Mouse (Mus musculus) kidney, postnatal 4 days (tissue): Measurements from ENCODE around the gene Heatr1.
A peak's percentile ranks its signal among the peaks of the same experiment; 100 is the strongest.

Experiments
- DNase-seq, 2 experiments: peaks; one replicate each; pipeline ENCODE4 v3.0.0; 2021; ENCODE audit warnings: mixed read lengths in 2 of 2

Heatr1 gene

DNA sequence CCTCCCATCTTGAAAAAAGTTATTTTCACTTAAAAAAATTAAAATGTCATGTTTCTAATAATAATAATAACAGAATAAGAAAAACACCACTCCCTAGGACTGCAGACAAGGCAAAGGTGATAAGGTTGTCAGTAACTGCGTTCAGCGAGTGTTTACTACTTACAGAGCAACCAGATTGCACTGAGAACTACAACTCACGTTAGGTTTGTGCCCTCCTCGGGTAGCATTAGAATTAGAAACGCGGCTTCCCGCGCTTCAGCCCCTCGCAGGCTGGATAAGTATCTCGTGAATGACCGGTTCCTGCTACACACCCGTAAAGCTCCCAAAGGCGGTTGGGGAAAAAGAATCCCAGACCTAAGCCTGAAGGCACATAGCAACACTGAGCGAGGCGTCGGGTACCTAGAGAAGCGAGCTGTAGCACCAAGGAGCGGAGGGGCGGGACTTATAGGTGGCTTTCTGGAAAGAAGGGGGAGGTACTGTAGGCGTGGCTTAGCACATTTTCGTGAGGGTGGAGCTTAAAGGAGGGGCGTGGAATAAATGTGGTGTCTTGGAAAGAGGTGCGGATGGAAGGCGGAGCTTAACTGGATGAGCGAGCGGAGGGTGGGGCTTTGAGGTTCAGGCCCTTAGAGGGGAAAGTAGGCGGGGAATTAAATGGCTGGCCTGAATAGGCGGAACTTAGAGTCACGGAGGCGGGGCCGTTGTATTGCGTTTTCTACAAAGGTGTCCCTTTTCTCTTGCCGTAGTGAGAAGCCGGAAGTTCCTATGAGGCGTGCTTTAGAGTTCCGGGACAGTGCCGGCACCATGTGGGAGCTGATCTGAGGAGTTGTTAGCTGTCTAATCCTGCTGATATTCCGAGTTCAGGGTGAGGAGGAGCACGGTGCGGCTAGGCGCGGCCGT, at the start of gene Heatr1:
Heatr1 (plus strand) TSS at position 419 of the 897 bp plus-strand sequence.
- peak; percentile 91 to 95 for DNase-seq

DNA sequence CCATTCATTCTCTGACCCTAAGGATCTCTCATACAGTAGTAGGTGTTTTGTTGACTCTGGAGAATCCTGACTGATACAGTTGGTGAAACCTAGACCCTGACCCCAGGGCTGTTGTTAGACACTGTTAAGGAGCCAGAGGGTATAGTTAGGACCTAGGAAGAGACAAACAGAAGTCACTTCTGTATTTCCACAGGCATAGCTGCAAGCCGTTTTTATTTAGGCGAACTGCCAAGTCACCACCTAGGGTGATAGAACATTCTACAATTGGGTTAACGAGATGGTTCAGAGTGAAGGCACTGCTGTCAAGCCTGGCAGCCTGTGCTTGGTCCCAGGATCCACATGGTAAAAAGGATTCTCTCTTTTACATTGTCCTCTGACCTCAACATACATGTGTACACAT, 48.0 kb upstream of the Heatr1 start:
- no peak for DNase-seq

DNA sequence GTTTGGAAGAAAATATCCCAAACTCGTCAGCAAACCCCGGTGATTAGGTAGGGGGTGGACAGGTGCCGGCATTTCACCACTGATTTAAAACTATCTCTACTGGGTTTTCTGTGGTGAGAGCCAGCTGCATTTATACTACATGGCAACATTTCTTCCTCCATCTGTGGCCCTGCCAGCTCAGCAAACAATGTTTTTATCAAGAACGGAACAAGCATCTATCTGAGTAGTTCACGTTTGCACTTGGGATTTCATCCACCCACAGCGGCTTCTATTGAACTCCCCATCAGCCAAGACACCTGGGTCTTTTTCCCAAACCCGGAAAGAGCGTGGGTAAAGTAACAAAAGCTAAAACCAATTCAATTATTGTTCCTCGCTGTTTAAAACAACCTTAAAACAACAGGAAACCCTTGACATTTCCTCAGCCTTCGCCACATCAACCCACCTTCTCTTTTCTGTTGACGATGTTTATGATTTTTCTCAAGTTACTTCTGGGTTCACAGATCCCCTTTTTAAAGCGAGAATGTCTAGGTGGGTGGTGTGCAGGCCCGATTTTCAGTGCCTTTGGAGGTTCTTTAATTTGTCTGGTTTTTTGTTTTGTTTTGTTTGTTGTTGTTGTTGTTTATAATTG, 45.5 kb upstream of the Heatr1 start:
- DNase-seq, result no peak

DNA sequence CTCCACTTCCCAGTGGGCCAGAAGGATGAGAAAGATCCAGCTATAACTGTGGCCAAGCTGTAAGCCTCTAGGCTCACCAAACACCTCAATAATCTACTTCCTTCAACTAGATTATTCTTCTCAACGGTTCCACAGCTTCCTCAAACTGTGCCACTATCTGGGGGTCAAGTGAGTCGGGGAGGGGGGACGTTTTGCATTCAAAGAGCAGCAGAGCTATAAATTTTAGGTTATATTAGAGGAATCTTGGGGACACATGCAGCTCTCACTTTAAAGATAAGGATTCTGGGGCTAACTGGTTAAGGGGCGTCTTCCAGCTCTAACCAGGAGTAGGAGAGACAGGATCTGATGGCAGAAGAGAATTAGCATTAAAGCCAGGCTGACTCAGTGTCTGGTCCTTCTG, 38.6 kb upstream of the Heatr1 start:
- DNase-seq, result no peak

DNA sequence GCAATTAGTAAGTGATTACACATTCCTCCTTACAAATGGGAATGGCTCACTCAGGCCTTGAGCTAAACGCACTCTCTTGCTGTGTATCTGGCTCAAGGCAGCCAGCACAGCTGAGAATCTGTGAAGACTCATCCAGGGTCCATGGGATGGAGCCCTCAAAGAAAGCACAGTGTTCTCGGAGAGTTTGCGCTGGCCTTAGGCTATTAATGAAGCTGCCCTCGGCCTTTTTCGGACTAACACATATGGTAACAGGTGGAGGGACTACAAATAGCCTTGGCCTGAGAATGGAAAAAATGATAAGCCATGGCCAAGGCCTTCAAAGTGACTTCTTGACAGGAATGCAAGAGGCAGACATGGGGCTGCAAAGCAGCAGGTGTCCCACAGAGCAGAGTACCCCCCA, 37.3 kb upstream of the Heatr1 start:
- no peak for DNase-seq

DNA sequence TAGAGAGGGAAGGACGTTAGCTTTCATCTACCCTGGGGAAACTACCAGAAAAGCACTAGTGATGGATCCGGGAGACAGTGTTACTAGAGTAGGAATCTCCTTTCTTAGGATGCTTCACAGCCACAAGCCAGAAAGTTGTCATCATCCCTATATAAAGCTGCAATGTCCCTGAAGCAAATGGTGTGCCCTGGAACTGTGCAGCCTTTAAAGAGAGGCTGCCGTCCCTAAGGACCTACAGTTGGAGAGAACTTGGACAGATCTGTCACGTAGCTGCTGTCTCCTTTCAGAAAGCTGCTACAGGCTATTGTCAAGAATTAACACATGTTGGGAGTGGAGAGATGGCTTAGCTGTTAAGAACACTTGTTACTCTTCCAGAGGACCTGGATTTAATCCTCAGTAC, 33.3 kb upstream of the Heatr1 start:
- DNase-seq, result no peak

DNA sequence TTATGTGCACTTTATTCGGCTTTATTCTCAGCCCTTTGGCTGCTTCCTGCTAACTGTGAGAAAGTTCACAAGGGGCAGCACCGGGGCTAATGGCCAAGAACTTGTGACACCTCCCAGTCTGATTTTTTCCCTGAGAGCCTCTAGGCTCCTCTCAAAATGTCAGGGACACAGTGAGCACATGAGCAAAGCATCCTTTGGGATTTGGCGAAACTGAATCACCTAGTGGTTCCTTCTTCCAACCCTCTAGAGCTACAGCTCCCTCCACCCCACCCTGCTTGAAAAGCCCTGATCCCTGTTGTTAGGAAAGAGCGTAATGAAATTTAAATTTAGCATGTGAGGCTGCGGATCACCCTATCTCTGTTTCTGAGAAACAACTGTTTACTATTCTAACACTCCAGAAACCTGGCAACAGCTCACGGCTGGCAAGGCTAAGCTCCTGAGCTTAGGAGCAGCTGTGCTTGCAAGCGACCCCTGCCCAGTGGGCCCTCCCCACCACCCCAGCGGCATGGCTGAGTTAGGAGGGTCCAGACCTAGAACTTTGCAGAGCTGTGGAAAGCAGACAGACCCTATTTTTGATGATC, 25.7 kb upstream of the Heatr1 start:
- DNase-seq, result peak; percentile 37 to 49

DNA sequence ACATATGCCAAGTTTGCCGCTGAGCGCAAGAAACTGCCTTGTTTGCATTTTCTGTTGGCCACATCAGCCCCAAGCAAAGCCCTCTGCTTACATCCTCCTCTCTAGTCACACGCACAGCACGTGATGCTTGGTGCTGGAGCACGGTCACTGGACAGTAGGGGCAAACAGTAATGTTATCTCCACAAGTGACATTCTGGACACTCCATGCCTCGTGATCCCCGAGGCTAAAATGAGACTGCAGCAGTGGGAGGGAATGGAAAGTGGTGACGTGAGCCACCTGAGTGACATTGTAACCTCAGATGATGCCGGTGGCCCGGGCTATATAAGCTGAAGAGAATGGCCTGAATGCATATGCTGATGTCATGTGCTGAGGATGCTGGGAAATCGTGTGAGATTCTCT, 24.9 kb upstream of the Heatr1 start:
- peak in 1 of 2 experiments; percentile 2 for DNase-seq

DNA sequence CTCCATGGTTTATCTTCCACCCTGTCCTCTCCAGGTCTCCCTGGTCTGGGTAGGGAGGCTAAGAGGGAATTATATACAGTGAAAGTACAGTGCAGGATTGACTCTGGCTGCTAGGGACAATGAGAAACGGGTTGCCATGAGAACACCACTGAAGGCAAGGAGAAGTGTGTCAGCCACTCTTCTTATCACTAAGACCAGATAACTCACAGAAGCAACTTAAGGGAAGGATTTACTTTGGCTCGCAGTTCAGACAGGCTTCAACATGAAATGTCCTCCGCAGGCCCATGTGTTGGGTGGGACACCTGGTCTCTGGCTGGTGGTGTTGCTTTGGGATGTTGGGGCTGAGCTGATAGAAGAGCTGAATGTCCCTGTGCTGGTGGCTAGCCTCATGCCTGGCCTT, 22.1 kb upstream of the Heatr1 start:
- DNase-seq, result no peak

DNA sequence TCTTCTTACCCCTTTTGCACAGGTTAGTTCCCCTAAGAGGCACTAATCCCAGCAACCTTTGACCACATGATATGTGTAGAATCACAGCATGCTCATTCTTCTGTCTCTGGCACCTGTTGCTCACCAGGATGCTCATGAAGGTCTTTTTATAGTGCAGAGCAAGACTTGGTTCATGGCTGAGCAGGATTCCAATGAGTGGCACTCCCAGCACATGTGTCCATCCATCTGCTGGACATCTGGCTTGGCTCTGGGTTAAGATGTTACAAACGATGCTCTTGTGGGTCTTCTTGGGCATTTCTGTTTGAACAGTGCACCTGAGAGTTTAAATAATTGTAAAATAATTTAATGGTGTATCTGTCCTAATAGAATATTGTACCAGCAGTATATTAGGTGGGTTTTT, 18.0 kb upstream of the Heatr1 start:
- DNase-seq, result no peak

DNA sequence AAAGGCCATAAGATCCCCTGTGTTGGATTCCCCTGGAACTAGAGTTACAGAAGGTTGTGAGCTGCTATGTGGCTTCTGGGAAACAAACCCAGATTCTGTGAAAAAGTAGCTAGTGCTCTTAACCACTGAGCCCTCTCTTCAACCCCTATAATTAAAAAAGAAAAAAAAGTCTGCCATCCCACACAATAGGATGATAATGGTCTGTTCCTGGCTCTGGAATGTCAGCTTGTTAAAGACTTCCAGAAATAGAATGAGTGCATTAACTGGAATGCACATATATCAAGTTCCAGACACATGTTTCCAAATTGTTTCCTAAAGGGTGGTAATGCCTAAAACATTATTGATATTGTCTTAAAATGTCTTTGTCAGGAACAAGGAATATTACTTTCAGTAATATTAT, 10.0 kb upstream of the Heatr1 start:
- no peak for DNase-seq

DNA sequence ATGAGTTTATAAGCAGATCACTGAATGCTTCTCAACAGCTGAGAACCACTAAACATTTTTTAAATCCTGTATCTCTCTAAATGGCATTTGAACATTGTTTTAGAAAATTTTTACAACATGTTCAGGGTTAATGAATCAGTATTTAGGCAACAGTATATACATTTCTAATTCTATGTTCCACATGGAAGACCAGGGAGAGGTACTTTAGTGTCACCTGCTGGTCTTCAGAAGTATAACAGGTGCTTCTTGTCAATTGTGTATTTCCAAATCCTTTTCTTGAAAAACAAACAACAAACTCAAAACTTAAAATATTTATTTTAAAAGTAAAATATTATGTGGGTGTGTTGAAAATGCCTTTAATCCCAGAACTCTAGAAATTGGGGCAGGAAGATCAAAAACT, 8.5 kb upstream of the Heatr1 start:
- peak in 1 of 2 experiments; percentile 15 for DNase-seq

DNA sequence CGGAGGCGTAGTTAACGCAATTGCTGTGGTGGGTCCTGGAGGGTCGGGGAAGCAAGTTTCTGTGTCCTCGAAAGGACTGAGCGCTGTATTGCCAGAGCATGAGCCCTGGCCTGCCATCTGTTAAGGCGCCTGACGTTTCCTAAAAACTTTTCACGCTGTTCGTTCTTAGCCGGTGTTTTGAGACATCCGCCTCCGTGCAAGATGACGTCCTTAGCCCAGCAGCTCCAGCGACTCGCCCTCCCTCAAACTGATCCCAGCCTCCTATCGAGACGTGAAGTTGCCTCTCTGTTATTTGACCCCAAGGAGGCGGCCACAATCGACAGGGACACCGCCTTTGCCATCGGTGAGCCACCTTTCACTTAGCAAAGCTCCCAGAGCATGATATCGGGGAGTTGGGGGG, 744 bp downstream of the Heatr1 start:
- peak in 1 of 2 experiments; percentile 21 for DNase-seq

DNA sequence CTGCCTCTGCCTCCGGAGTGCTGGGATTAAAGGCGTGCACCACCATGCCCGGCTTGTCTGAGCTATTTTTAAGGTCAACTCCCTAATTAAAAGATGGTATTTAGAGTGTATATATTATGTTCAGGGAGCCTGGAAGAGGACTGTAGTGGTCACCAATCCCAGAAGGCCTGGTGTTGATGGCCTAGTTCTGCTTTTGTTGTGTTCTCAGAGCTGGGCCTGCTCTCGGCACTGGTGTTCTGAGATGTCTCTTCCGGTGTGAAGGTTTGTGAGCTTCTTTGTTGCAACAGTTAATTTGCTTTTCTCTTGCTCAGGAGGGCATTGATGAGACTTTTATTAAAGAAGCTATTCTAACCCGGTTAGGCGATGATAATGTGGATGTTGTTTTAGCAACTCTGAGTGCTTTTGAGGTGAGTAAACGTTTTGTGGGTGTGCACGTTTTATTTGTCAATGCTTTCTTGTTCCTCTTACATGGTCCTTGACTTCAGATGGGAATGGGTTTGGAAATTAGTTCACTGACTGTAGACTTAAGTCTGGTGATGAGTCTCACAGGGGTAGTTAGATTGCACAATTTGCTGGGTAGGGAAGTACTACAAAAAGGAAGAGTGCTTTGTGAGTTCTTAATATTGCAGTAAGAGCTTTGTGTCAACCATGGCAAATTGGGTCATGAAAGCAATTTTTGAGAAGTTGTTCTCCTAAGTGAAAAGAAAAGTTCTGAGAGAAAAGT, 13.7 kb downstream of the Heatr1 start:
- DNase-seq, result no peak

DNA sequence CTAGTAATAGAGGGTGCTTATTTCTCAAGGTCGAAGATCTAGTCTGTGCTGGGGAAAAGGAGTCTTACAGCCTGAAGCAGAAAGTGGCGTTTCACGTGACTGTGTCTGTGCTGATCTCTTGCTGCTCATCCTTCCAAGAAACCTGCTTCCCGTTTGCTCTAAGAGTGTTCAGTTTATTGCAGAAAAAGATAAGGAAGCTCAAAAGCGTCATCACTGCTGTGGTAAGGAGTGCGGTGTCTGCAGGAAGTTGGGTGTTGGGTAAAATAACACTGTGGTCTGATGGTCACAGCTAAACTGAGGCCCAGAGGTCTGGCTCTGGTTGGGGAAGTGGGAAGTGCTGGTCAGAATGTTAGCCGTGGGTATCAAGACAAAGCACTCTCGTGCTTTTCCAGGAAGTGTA, 17.2 kb downstream of the Heatr1 start:
- no peak for DNase-seq

DNA sequence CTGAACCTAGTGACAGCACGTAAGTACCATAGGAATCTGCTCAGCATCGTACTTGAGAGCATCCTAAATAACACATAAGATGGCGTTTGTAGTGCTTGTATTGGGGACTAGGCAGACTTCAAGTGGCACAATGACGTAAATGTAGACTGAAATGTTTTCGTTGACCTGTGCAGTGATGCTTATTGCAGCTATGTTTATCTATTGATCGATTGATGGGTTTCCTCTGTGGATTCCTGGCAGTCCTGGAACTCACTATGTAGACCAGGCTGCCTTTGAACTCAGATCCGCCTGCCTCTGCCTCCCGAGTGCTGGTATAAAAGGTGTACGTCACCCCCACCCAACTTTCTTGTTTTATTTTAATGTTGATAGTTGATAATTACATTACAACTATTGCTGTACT, 25.8 kb downstream of the Heatr1 start:
- DNase-seq, result no peak

DNA sequence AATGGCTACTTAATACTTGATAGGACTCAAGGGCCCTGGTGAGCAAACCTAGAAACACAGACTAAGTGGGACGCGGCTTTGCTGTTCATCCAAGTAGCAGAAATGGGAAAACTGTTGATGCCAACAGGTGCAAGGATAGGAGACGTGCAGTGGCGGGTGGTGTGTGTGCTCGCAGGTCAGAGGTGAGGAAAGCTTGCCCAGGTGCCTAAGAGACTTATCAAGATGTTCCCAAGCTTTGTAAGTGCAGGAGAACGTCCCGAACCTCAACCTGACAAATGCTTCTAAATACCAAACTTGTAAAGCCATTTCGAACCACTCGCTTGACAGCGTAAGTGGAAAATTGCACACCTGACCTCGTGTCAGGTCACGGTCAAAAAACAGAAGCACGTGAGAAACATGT, 33.7 kb downstream of the Heatr1 start:
- DNase-seq, result no peak

DNA sequence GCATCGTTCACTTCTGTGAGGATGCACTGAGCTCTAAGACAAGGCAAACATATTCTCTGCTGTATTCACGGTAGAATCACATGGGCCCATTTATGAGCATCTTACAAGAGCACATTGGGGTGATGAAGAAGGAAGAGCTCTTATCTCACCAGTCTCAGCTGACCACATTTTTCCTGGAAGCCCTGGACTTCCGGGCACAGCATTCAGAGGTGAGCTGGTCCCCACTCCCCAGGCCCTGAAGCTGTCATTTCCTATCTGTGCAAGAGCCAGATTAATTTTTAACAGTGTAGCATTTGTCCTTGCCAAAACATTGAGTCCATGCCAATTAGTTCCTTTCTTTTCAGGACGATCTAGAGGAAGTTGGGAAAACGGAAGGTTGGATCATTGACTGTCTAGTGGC, 39.0 kb downstream of the Heatr1 start:
- no peak for DNase-seq

DNA sequence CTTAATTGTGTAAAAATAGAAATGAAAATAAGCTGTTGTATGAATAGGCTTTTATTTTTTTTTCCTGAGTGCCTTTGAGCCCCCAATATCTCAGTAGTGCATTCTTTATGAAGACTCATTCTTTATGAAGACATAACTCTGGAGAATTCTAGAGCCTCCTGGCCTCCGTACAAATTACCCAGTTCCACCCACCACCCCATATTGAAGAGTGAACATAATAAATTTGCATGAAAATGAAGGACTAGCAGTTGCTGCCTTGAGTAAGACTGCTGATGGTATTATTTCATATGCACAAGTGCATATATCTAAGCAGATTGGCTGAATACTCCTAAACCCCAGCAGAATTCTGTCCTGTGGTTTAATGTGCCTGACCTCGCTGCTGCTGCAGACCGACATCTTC, 44.8 kb downstream of the Heatr1 start:
- no peak for DNase-seq

DNA sequence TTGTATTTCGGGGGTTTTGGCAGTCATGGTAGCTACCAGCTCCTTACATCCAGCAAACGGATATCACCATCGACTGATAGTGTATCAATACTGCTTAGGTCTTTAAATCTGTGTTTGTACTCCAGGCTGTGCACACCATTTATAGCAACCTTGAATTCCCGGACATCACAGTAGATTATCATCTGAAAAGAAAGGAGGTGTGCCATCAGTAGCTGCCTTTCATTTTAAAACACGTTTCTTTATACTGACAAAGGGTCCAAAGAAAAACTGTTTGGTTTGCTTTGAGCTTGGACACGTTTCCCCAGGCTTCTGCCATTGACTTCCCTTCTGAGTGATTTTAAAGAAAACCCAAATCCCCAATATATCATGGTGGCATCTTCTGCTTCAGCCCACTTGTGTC, 46.0 kb downstream of the Heatr1 start:
- no peak for DNase-seq

DNA sequence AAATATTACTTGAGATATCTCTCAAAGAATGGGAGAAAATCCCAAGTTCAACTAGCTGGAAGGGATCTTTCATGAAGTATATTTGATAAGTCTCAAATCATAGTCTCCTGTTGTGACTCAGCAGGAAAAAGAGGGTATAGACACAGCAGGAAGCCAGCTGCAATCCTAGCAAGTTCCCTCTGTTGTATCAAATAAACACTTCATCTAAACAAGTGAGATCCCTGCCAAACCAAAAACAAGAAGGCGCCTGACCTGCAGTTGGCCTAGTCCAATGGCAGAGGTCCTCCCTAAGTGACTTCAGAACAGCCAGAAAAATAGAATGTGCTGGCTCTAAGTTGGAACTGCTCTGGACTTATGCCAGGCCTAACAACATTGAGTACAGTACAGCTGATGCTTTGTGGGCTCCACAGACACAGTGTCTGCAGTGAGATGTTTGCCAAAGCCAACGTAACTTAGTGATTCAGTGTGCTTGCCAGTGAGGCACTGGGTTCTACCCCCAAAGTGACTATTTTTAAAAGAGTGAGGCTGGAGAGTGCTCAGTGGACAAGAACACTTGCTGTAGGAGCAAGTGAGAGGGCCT, 47.3 kb downstream of the Heatr1 start:
- DNase-seq, result peak; percentile 6 to 15

DNA sequence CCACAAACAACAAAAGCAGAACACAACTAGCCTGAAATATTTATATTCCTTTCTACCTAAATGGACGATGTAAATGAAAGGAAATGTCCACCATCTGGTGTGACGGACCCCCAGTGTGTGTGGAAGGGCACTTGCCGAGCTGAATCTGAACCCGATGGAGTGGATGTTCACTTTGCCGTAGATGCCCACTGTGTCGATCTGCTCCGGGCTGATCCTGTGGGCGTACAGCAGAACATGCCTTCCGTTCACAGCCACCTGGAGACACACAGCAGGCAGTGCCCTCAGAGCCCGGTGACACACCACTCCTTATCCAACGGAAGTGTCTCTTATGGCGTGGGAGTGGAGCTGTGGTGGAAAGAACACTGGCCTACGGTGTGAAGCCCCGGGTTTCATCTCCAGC, 58.3 kb downstream of the Heatr1 start:
- no peak for DNase-seq
